Mouse (Mus musculus): ENCODE results near the gene Gmcl1.

Gmcl1 gene

GRCm38 (mm10) chr6:86736313-86736712 lies 3.1 kb upstream of the Gmcl1 start:
- no peak for DNase-seq (ENCODE audit: low spot score in 2 of 2)

GRCm38 (mm10) chr6:86732276-86733173 lies 658 bp downstream of the Gmcl1 start:
- peak in 1 of 2 experiments; percentile 31 for DNase-seq (ENCODE audit: low spot score in 2 of 2)

- DNase-seq (ENCODE audit: low spot score in 2 of 2): no peak
Measured at GRCm38 (mm10) chr6:86728711-86729110, 4.5 kb downstream of the Gmcl1 start.

GRCm38 (mm10) chr6:86721977-86722376 lies 11.2 kb downstream of the Gmcl1 start:
- no peak for DNase-seq (ENCODE audit: low spot score in 2 of 2)

- no peak for DNase-seq (ENCODE audit: low spot score in 2 of 2)
Measured at GRCm38 (mm10) chr6:86708072-86708774, 25.0 kb downstream of the Gmcl1 start.

GRCm38 (mm10) chr6:86702577-86702976 lies 30.6 kb downstream of the Gmcl1 start:
- DNase-seq (ENCODE audit: low spot score in 2 of 2): no peak

- DNase-seq (ENCODE audit: low spot score in 2 of 2): no peak
Measured at GRCm38 (mm10) chr6:86697903-86698302, 35.3 kb downstream of the Gmcl1 start.

GRCm38 (mm10) chr6:86696213-86696612 lies 37.0 kb downstream of the Gmcl1 start:
- DNase-seq (ENCODE audit: low spot score in 2 of 2): no peak

GRCm38 (mm10) chr6:86694465-86694864 lies 38.7 kb downstream of the Gmcl1 start:
- DNase-seq (ENCODE audit: low spot score in 2 of 2): peak; percentile 22 to 65

GRCm38 (mm10) chr6:86689671-86690070 lies 43.5 kb downstream of the Gmcl1 start:
- DNase-seq (ENCODE audit: low spot score in 2 of 2): no peak

- no peak for DNase-seq (ENCODE audit: low spot score in 2 of 2)
Measured at GRCm38 (mm10) chr6:86686971-86687370, 46.2 kb downstream of the Gmcl1 start.

- DNase-seq (ENCODE audit: low spot score in 2 of 2): no peak
Measured at GRCm38 (mm10) chr6:86684655-86685011, 48.5 kb downstream of the Gmcl1 start.

- peak; percentile 86 to 90 for DNase-seq (ENCODE audit: low spot score in 2 of 2)
Measured at GRCm38 (mm10) chr6:86683872-86684654, 49.1 kb downstream of the Gmcl1 start, which contains the start of gene Snrnp27. Snrnp27 (minus strand) TSS chr6:86684522.

GRCm38 (mm10) chr6:86681289-86681688 lies 51.9 kb downstream of the Gmcl1 start:
- DNase-seq (ENCODE audit: low spot score in 2 of 2): no peak

GRCm38 (mm10) chr6:86678341-86678740 lies 54.8 kb downstream of the Gmcl1 start:
- DNase-seq (ENCODE audit: low spot score in 2 of 2): no peak

- DNase-seq (ENCODE audit: low spot score in 2 of 2): peak in 1 of 2 experiments; percentile 46
Measured at GRCm38 (mm10) chr6:86670873-86671272, 62.3 kb downstream of the Gmcl1 start.

- peak; percentile 99 for DNase-seq (ENCODE audit: low spot score in 2 of 2)
Measured at GRCm38 (mm10) chr6:86669240-86669727, 63.9 kb downstream of the Gmcl1 start.

GRCm38 (mm10) chr6:86668580-86669239 lies 64.5 kb downstream of the Gmcl1 start, which contains the start of gene Mxd1:
Mxd1 (minus strand) TSS chr6:86669161.
- DNase-seq (ENCODE audit: low spot score in 2 of 2): no peak

GRCm38 (mm10) chr6:86667061-86667460 lies 66.1 kb downstream of the Gmcl1 start:
- DNase-seq (ENCODE audit: low spot score in 2 of 2): no peak

GRCm38 (mm10) chr6:86665560-86666307 lies 67.4 kb downstream of the Gmcl1 start:
- no peak for DNase-seq (ENCODE audit: low spot score in 2 of 2)
